Mouse (Mus musculus): Measurements from ENCODE around the gene Camta1. TPM values are rescaled to one million over a fixed set of nuclear protein-coding genes. Genes with fewer than 3 reads are reported as not detected.
"Not testable (repeated sequence)": the region's sequence is repeated elsewhere in the genome, so short reads cannot be mapped to it uniquely, and the experiment has no call there.

Gene Camta1
- polyA plus RNA-seq, 1 experiment from 2014 or later: 150 TPM

- Histone ChIP-seq H3K9ac (ENCODE audit: low read length) (peak overlapping the region; percentile 31; the same call in 1 of the 2 replicates), H3K27ac (ENCODE audit: low read depth, low read length) (no peak overlapping the region), H3K36me3 (ENCODE audit: control insufficient read depth, insufficient read depth, low read length) (peaks cover 2% of the 10 kb centered on the region; the same call in 1 of the 2 replicates), H3K4me3 (ENCODE audit: low read depth, low read length) (peak overlapping the region; percentile 52), H3K4me2 (peak overlapping the region; percentile 87), H3K4me1 (ENCODE audit: control insufficient read depth, insufficient read depth, low read length) (peaks cover 8% of the 10 kb centered on the region; the same call in 1 of the 2 replicates), H3K27me3 (ENCODE audit: control insufficient read depth, insufficient read depth, low read length) (no peaks in the 10 kb centered on the region), H3K9me3 (ENCODE audit: control insufficient read depth, low read length) (no peaks in the 10 kb centered on the region)
- DNase-seq (ENCODE audit: low spot score, missing footprints): no peak
- WGBS: 6% methylated on average over 21 of the region's 21 CpGs
- no peak for ATAC-seq (ENCODE audit: low FRiP score)
Measured at GRCm38 (mm10) chr4:151044944-151045570, 816.6 kb downstream of the Camta1 start.

DNA sequence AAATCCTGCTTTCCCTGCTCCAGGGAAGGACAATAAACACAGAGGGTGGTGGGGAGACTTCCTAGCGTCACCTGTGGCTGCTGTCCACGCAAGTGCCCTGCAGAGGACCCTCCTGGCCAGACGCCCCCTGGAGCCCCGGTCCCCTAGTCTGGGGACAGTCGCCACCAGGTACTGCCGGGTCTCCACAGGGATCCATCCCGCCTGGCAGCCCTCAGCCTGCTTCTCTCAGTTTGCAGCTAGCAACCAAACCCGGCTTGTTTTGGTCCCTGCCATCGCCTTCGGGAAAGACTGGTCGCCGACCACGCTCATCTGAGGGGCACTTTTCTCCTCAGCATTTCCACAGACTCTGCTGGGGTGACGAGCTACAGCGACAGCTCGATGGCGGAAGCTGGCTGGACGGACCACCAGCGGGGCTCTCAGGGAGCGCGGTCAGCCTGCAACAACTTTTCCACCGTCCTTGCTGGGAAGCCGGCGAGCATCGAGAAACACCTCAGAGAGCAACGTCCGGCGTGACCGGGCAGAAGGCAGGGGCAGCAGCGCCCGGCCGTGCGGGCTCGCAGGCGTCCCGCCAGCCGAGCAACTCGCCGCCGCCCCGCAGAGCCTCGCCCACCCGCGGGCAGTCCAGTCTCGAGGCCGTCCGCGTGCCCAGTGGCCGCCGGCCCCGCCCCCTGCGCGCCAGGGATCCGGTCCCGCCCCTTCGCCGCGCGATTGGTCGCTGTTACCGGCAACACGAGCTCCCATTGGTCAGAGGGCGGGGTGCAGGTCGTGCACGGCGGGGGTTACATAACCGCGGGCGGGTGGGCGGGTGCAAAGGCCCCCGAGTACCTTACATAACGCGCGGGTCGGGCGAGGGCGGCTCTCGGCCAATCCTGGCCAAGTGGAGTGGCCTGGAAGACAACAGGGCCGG, 817.4 kb downstream of the Camta1 start, which contains the start of gene Per3:
Gene Per3 (minus strand): TSS at position 629 of the 907 bp plus-strand sequence.
- ATAC-seq (ENCODE audit: low FRiP score) (peak; percentile 99), DNase-seq (ENCODE audit: low spot score, missing footprints) (peak; percentile 98)
- Histone ChIP-seq H3K36me3 (ENCODE audit: control insufficient read depth, insufficient read depth, low read length) (peaks cover 2% of the 10 kb centered on the region; the same call in 1 of the 2 replicates), H3K4me1 (ENCODE audit: control insufficient read depth, insufficient read depth, low read length) (peaks cover 8% of the 10 kb centered on the region; the same call in 1 of the 2 replicates), H3K9me3 (ENCODE audit: control insufficient read depth, low read length) (no peaks in the 10 kb centered on the region), H3K27me3 (ENCODE audit: control insufficient read depth, insufficient read depth, low read length) (no peaks in the 10 kb centered on the region), H3K4me3 (ENCODE audit: low read depth, low read length) (peak within 1 kb of the TSS; percentile 52), H3K4me2 (peak within 1 kb of the TSS; percentile 87), H3K27ac (ENCODE audit: low read depth, low read length) (no peak within 1 kb of the TSS; the same call in 1 of the 2 replicates), H3K9ac (ENCODE audit: low read length) (peak within 1 kb of the TSS; percentile 53)
- under 1% methylated on average over 69 of the region's 79 CpGs for WGBS

GRCm38 (mm10) chr4:151043281-151043680, 818.4 kb downstream of the Camta1 start:
- peaks cover 2% of the 10 kb centered on the region; the same call in 1 of the 2 replicates for H3K36me3 ChIP-seq (ENCODE audit: control insufficient read depth, insufficient read depth, low read length)
- H3K4me2 ChIP-seq: peak overlapping the region; percentile 87; the same call in 1 of the 2 replicates
- H3K9ac ChIP-seq (ENCODE audit: low read length): no peak overlapping the region
- H3K4me3 ChIP-seq (ENCODE audit: low read depth, low read length): no peak overlapping the region
- no peak overlapping the region for H3K27ac ChIP-seq (ENCODE audit: low read depth, low read length)
- ATAC-seq (ENCODE audit: low FRiP score) (no peak), DNase-seq (ENCODE audit: low spot score, missing footprints) (no peak)
- WGBS: 51% methylated on average over 5 of the region's 5 CpGs
- H3K4me1 ChIP-seq (ENCODE audit: control insufficient read depth, insufficient read depth, low read length): peaks cover 8% of the 10 kb centered on the region; the same call in 1 of the 2 replicates
- no peaks in the 10 kb centered on the region for H3K9me3 ChIP-seq (ENCODE audit: control insufficient read depth, low read length)
- H3K27me3 ChIP-seq (ENCODE audit: control insufficient read depth, insufficient read depth, low read length): no peaks in the 10 kb centered on the region

DNA sequence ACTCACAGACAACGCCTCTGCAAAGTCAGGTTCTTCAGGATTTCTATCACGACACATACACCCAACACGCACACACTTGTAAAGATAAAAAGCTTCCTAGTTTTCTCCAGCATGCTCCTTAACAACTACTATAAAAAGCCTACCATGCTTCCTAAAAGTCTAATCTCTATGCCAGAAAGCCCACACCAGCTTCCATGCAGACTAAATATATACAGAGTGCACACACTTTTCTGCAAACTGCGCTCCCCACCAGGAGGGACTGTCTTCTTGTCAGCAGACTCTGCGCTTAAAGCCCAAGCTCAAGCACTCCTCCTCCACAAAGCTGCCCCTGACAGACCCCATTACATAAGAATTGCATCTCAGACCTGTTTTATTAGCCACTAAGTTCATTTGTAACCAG, 820.2 kb downstream of the Camta1 start:
- Histone ChIP-seq H3K9ac (ENCODE audit: low read length) (no peak overlapping the region), H3K27me3 (ENCODE audit: control insufficient read depth, insufficient read depth, low read length) (no peaks in the 10 kb centered on the region), H3K4me1 (ENCODE audit: control insufficient read depth, insufficient read depth, low read length) (peaks cover 8% of the 10 kb centered on the region; the same call in 1 of the 2 replicates), H3K4me3 (ENCODE audit: low read depth, low read length) (no peak overlapping the region), H3K27ac (ENCODE audit: low read depth, low read length) (no peak overlapping the region), H3K9me3 (ENCODE audit: control insufficient read depth, low read length) (no peaks in the 10 kb centered on the region), H3K4me2 (no peak overlapping the region), H3K36me3 (ENCODE audit: control insufficient read depth, insufficient read depth, low read length) (no peaks in the 10 kb centered on the region; the same call in 1 of the 2 replicates)
- 93% methylated on average over 5 of the region's 5 CpGs for WGBS
- DNase-seq (ENCODE audit: low spot score, missing footprints) (no peak), ATAC-seq (ENCODE audit: low FRiP score) (no peak)

- Histone ChIP-seq H3K27ac (ENCODE audit: low read depth, low read length) (no peak overlapping the region), H3K27me3 (ENCODE audit: control insufficient read depth, insufficient read depth, low read length) (no peaks in the 10 kb centered on the region), H3K4me3 (ENCODE audit: low read depth, low read length) (no peak overlapping the region), H3K4me1 (ENCODE audit: control insufficient read depth, insufficient read depth, low read length) (no peaks in the 10 kb centered on the region), H3K4me2 (no peak overlapping the region), H3K9me3 (ENCODE audit: control insufficient read depth, low read length) (no peaks in the 10 kb centered on the region), H3K9ac (ENCODE audit: low read length) (no peak overlapping the region), H3K36me3 (ENCODE audit: control insufficient read depth, insufficient read depth, low read length) (no peaks in the 10 kb centered on the region)
- no peak for DNase-seq (ENCODE audit: low spot score, missing footprints)
- 91% methylated on average over 11 of the region's 11 CpGs for WGBS
- no peak for ATAC-seq (ENCODE audit: low FRiP score)
Measured at GRCm38 (mm10) chr4:151037800-151038199, 823.9 kb downstream of the Camta1 start.

- Histone ChIP-seq H3K9me3 (ENCODE audit: control insufficient read depth, low read length) (no peaks in the 10 kb centered on the region), H3K9ac (ENCODE audit: low read length) (no peak overlapping the region), H3K36me3 (ENCODE audit: control insufficient read depth, insufficient read depth, low read length) (no peaks in the 10 kb centered on the region), H3K4me1 (ENCODE audit: control insufficient read depth, insufficient read depth, low read length) (no peaks in the 10 kb centered on the region), H3K4me2 (no peak overlapping the region), H3K4me3 (ENCODE audit: low read depth, low read length) (no peak overlapping the region), H3K27me3 (ENCODE audit: control insufficient read depth, insufficient read depth, low read length) (no peaks in the 10 kb centered on the region), H3K27ac (ENCODE audit: low read depth, low read length) (no peak overlapping the region)
- ATAC-seq (ENCODE audit: low FRiP score) (no peak), DNase-seq (ENCODE audit: low spot score, missing footprints) (no peak)
- 87% methylated on average over 7 of the region's 7 CpGs for whole genome bisulfite sequencing
Measured at GRCm38 (mm10) chr4:151036521-151036920, 825.2 kb downstream of the Camta1 start.

DNA sequence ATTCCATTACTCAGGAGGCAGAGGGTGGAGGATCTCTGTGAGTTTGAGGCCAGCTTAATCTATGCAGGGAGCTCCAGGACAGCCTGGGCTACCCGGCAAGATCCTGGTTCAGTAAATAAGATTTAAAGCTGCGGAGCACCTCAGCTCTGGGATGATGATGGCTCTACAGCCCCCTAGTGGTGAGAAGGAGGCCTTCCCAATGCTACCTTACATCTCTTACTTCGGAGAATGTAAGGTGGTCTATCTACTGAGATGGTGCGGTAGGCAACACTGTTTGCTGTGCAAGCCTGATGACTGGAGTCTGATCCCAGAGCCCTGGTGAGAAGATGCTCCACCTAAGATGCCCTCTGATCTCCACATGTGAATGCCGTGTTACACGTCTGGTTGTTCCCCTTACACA, 834.7 kb downstream of the Camta1 start:
- Histone ChIP-seq H3K36me3 (ENCODE audit: control insufficient read depth, insufficient read depth, low read length) (no peaks in the 10 kb centered on the region), H3K27me3 (ENCODE audit: control insufficient read depth, insufficient read depth, low read length) (no peaks in the 10 kb centered on the region), H3K4me1 (ENCODE audit: control insufficient read depth, insufficient read depth, low read length) (no peaks in the 10 kb centered on the region), H3K9me3 (ENCODE audit: control insufficient read depth, low read length) (no peaks in the 10 kb centered on the region), H3K9ac (ENCODE audit: low read length) (no peak overlapping the region), H3K27ac (ENCODE audit: low read depth, low read length) (no peak overlapping the region), H3K4me3 (ENCODE audit: low read depth, low read length) (no peak overlapping the region), H3K4me2 (no peak overlapping the region)
- 56% methylated on average over 6 of the region's 6 CpGs for WGBS
- ATAC-seq (ENCODE audit: low FRiP score) (peak; percentile 48; the same call in 1 of the 2 replicates), DNase-seq (ENCODE audit: low spot score, missing footprints) (peak; percentile 81)

DNA sequence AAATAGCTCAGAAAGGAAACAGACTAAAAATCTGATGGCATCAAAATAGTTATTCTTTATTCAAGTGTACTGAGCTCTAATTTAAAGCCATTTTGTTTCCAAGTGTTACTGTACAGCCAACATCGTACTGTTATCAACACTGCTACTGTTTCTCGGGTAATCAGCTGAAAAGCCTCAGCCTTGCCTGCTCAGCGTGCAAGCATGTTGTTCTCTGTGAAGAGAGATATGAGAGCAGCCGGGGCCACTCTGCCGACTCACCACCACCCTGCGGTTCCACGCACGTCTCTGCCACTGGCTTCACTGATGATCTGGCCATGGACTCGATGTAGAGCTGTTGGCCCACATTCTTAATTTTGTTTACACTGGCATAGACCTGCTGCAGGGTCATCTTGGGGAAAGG, 837.5 kb downstream of the Camta1 start:
- no peak for DNase-seq (ENCODE audit: low spot score, missing footprints)
- Histone ChIP-seq H3K27ac (ENCODE audit: low read depth, low read length) (no peak overlapping the region), H3K4me3 (ENCODE audit: low read depth, low read length) (no peak overlapping the region), H3K9me3 (ENCODE audit: control insufficient read depth, low read length) (no peaks in the 10 kb centered on the region), H3K4me1 (ENCODE audit: control insufficient read depth, insufficient read depth, low read length) (no peaks in the 10 kb centered on the region), H3K27me3 (ENCODE audit: control insufficient read depth, insufficient read depth, low read length) (no peaks in the 10 kb centered on the region), H3K9ac (ENCODE audit: low read length) (no peak overlapping the region), H3K36me3 (ENCODE audit: control insufficient read depth, insufficient read depth, low read length) (no peaks in the 10 kb centered on the region), H3K4me2 (no peak overlapping the region)
- WGBS: 86% methylated on average over 9 of the region's 9 CpGs
- ATAC-seq (ENCODE audit: low FRiP score): no peak

DNA sequence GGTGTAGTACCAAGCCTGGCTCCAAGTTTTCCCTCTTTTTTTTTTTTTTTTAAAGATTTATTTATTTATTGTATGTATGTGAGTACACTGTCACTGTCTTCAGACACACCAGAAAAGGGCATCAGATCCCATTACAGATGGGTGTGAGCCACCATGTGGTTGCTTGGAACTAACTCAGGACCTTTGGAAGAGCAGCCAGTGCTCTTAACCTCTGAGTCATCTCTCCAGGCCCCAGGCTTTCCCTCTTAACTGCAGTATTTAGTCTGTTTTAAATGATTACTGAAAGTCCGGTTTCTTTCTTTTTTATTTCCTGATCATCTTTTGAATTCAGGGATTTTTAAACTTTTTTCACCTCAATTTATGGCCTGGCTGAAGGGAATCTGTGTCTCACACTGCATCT, 844.3 kb downstream of the Camta1 start:
- H3K4me3 ChIP-seq (ENCODE audit: low read depth, low read length); DNase-seq (ENCODE audit: low spot score, missing footprints); H3K36me3 ChIP-seq (ENCODE audit: control insufficient read depth, insufficient read depth, low read length); H3K4me2 ChIP-seq; H3K27ac ChIP-seq (ENCODE audit: low read depth, low read length); H3K27me3 ChIP-seq (ENCODE audit: control insufficient read depth, insufficient read depth, low read length); ATAC-seq (ENCODE audit: low FRiP score); H3K9me3 ChIP-seq (ENCODE audit: control insufficient read depth, low read length); H3K9ac ChIP-seq (ENCODE audit: low read length); H3K4me1 ChIP-seq (ENCODE audit: control insufficient read depth, insufficient read depth, low read length): not testable (repeated sequence)
- 92% methylated on average over 1 of the region's 1 CpGs for WGBS
